Mouse (Mus musculus): ENCODE measurements at regions not wholly inside any gene's neighbourhood (a gene's known extent, or its start where the extent isn't known, plus 50 kb on each side); places are given as distances from the start of the nearest gene placed in this dataset.

GRCm38 (mm10) chr8:113916649-113917048 is 68.1 kb upstream of the Adamts18 start:
- Histone ChIP-seq H3K9me3 (ENCODE audit: low read length) (no peaks in the 10 kb centered on the region), H3K27me3 (ENCODE audit: insufficient read depth, low read length) (no peaks in the 10 kb centered on the region), H3K27ac (ENCODE audit: low read depth) (no peak overlapping the region), H3K9ac (replicated peaks) (no peak overlapping the region), H3K4me2 (ENCODE audit: low read depth, low read length) (no peak overlapping the region), H3K4me3 (ENCODE audit: low read depth, low read length) (no peak overlapping the region), H3K36me3 (replicated peaks; ENCODE audit: insufficient read depth, low read length) (no peaks in the 10 kb centered on the region), H3K4me1 (ENCODE audit: insufficient read depth) (no peaks in the 10 kb centered on the region)
- DNase-seq (no peak), ATAC-seq (no peak)
- WGBS (ENCODE audit: insufficient replicate concordance), result 70% methylated on average over 3 of the region's 3 CpGs
- TF ChIP-seq EP300 (IDR thresholded peaks at IDR 0.05; ENCODE audit: low read depth) (no peak), CTCF (IDR thresholded peaks at IDR 0.05; ENCODE audit: low read depth) (no peak)

DNA sequence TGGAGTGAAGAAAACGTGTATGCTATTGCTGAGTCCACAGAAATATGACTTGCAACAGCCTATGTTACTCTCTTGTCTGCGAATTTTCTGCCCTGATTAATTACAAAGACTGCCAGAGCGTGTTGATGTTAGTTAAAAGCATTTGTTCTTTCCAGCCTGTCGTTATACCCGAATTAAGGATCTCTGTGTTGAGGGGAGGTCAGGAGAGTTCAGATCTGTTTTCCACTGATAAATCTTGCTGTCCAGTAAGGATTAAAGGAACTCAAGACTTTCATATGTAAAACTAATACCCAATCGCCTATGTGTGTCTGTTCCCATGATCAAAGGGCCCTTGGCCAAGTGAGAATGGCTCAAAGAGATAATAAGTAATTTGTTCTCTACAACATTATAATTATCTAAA is 68.7 kb upstream of the Adamts18 start:
- no peaks in the 10 kb centered on the region for H3K4me1 ChIP-seq (ENCODE audit: insufficient read depth)
- no peaks in the 10 kb centered on the region for H3K27me3 ChIP-seq (ENCODE audit: insufficient read depth, low read length)
- no peak overlapping the region for H3K27ac ChIP-seq (ENCODE audit: low read depth)
- no peak for ATAC-seq
- H3K9ac ChIP-seq (replicated peaks), result no peak overlapping the region
- TF ChIP-seq CTCF (IDR thresholded peaks at IDR 0.05; ENCODE audit: low read depth) (no peak), EP300 (IDR thresholded peaks at IDR 0.05; ENCODE audit: low read depth) (no peak)
- no peak overlapping the region for H3K4me2 ChIP-seq (ENCODE audit: low read depth, low read length)
- no peaks in the 10 kb centered on the region for H3K9me3 ChIP-seq (ENCODE audit: low read length)
- 47% methylated on average over 6 of the region's 6 CpGs for WGBS (ENCODE audit: insufficient replicate concordance)
- DNase-seq, result no peak
- no peak overlapping the region for H3K4me3 ChIP-seq (ENCODE audit: low read depth, low read length)
- H3K36me3 ChIP-seq (replicated peaks; ENCODE audit: insufficient read depth, low read length), result no peaks in the 10 kb centered on the region

DNA sequence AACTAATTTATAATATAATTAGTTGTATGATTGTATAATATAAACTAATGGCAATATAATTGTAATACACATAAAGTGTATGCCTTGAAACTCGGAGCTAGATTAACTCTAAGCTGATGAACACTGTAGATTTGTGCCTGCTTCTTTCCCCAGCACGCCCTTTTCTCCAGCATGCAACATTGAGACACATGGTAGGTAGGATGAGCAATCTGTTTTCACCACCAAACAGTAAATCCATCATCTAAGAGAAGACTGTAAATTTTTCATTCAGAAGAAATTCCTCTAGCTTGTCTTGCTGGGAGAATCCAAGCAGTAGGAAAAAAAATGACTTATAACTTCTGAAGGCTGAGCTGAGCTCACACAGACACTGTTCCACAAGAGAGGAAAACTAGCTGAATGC is 71.8 kb upstream of the Adamts18 start:
- ATAC-seq (no peak), DNase-seq (no peak)
- Histone ChIP-seq H3K27me3 (ENCODE audit: insufficient read depth, low read length) (no peaks in the 10 kb centered on the region), H3K4me2 (ENCODE audit: low read depth, low read length) (no peak overlapping the region), H3K4me3 (ENCODE audit: low read depth, low read length) (no peak overlapping the region), H3K9me3 (ENCODE audit: low read length) (no peaks in the 10 kb centered on the region), H3K36me3 (replicated peaks; ENCODE audit: insufficient read depth, low read length) (no peaks in the 10 kb centered on the region), H3K9ac (replicated peaks) (no peak overlapping the region), H3K4me1 (ENCODE audit: insufficient read depth) (no peaks in the 10 kb centered on the region), H3K27ac (ENCODE audit: low read depth) (no peak overlapping the region)
- TF ChIP-seq EP300 (IDR thresholded peaks at IDR 0.05; ENCODE audit: low read depth) (no peak), CTCF (IDR thresholded peaks at IDR 0.05; ENCODE audit: low read depth) (no peak)
- WGBS (ENCODE audit: insufficient replicate concordance), result 61% methylated on average over 2 of the region's 2 CpGs

DNA sequence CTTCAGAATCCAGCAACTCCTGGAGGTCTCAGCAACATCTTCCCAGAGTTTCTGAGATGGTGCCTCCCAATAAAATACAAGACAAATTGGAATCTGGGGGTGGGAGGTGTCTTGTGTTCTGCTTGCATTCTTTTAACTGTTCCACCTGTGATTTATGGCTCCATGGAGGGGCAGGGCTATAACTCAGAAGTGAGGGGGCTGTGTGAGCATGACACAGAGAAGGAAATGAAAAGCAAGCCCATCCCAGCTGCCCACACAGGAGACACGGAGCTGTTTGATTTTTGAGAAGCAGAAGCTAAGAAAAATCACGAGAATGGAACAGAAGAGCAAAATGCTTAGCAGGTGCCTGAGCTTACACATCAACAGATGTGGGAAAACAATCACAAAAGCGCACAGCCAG is 74.8 kb upstream of the Adamts18 start:
- H3K36me3 ChIP-seq (replicated peaks; ENCODE audit: insufficient read depth, low read length), result no peaks in the 10 kb centered on the region
- H3K9me3 ChIP-seq (ENCODE audit: low read length), result no peaks in the 10 kb centered on the region
- no peak overlapping the region for H3K27ac ChIP-seq (ENCODE audit: low read depth)
- H3K27me3 ChIP-seq (ENCODE audit: insufficient read depth, low read length), result no peaks in the 10 kb centered on the region
- H3K4me1 ChIP-seq (ENCODE audit: insufficient read depth), result no peaks in the 10 kb centered on the region
- DNase-seq, result no peak
- 45% methylated on average over 3 of the region's 3 CpGs for WGBS (ENCODE audit: insufficient replicate concordance)
- no peak for ATAC-seq
- no peak overlapping the region for H3K4me3 ChIP-seq (ENCODE audit: low read depth, low read length)
- no peak overlapping the region for H3K9ac ChIP-seq (replicated peaks)
- no peak overlapping the region for H3K4me2 ChIP-seq (ENCODE audit: low read depth, low read length)
- TF ChIP-seq CTCF (IDR thresholded peaks at IDR 0.05; ENCODE audit: low read depth) (no peak), EP300 (IDR thresholded peaks at IDR 0.05; ENCODE audit: low read depth) (no peak)

GRCm38 (mm10) chr8:113953721-113954120 is 105.2 kb upstream of the Adamts18 start:
- WGBS (ENCODE audit: insufficient replicate concordance), result 74% methylated on average over 3 of the region's 3 CpGs
- DNase-seq (no peak), ATAC-seq (no peak)
- H3K9me3 ChIP-seq (ENCODE audit: low read length), result no peaks in the 10 kb centered on the region
- no peak overlapping the region for H3K9ac ChIP-seq (replicated peaks)
- no peak overlapping the region for H3K4me3 ChIP-seq (ENCODE audit: low read depth, low read length)
- no peaks in the 10 kb centered on the region for H3K36me3 ChIP-seq (replicated peaks; ENCODE audit: insufficient read depth, low read length)
- no peaks in the 10 kb centered on the region for H3K27me3 ChIP-seq (ENCODE audit: insufficient read depth, low read length)
- H3K4me2 ChIP-seq (ENCODE audit: low read depth, low read length), result no peak overlapping the region
- no peaks in the 10 kb centered on the region for H3K4me1 ChIP-seq (ENCODE audit: insufficient read depth)
- TF ChIP-seq CTCF (IDR thresholded peaks at IDR 0.05; ENCODE audit: low read depth), result no peak
- TF ChIP-seq EP300 (IDR thresholded peaks at IDR 0.05; ENCODE audit: low read depth), result no peak
- H3K27ac ChIP-seq (ENCODE audit: low read depth), result no peak overlapping the region

GRCm38 (mm10) chr8:113956439-113957043 is 108.0 kb upstream of the Adamts18 start:
- Histone ChIP-seq H3K9me3 (ENCODE audit: low read length) (no peaks in the 10 kb centered on the region), H3K27ac (ENCODE audit: low read depth) (no peak overlapping the region), H3K36me3 (replicated peaks; ENCODE audit: insufficient read depth, low read length) (no peaks in the 10 kb centered on the region), H3K9ac (replicated peaks) (no peak overlapping the region), H3K27me3 (ENCODE audit: insufficient read depth, low read length) (no peaks in the 10 kb centered on the region), H3K4me3 (ENCODE audit: low read depth, low read length) (no peak overlapping the region), H3K4me1 (ENCODE audit: insufficient read depth) (no peaks in the 10 kb centered on the region), H3K4me2 (ENCODE audit: low read depth, low read length) (no peak overlapping the region)
- no peak for DNase-seq
- WGBS (ENCODE audit: insufficient replicate concordance), result 74% methylated on average over 14 of the region's 14 CpGs
- TF ChIP-seq CTCF (IDR thresholded peaks at IDR 0.05; ENCODE audit: low read depth), result no peak
- TF ChIP-seq EP300 (IDR thresholded peaks at IDR 0.05; ENCODE audit: low read depth), result no peak
- no peak for ATAC-seq

DNA sequence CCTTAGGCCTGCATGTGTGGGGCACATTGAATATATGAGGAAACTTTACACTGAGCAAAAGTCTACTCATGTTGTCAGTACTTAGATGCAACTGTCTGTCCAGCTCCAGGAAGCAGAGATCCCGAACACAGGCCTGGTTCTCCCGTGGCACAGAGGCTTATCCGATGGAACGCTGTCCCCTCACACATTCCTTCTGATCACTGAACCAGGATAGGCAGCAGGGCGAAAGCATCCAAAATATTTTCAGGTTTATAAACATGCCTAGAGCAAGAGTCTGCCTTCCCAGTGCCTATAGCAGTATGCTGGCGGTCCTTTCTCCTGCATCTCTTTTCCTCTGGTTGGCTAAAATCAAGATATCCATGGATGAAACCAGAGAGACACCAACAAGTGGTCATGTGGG is 109.3 kb upstream of the Adamts18 start:
- TF ChIP-seq CTCF (IDR thresholded peaks at IDR 0.05; ENCODE audit: low read depth) (no peak), EP300 (IDR thresholded peaks at IDR 0.05; ENCODE audit: low read depth) (no peak)

More for the DNA sequence above, 109.3 kb upstream of the Adamts18 start:
- Histone ChIP-seq H3K4me2 (ENCODE audit: low read depth, low read length) (no peak overlapping the region), H3K4me3 (ENCODE audit: low read depth, low read length) (no peak overlapping the region), H3K36me3 (replicated peaks; ENCODE audit: insufficient read depth, low read length) (no peaks in the 10 kb centered on the region), H3K27me3 (ENCODE audit: insufficient read depth, low read length) (no peaks in the 10 kb centered on the region), H3K9ac (replicated peaks) (no peak overlapping the region), H3K9me3 (ENCODE audit: low read length) (no peaks in the 10 kb centered on the region), H3K27ac (ENCODE audit: low read depth) (no peak overlapping the region), H3K4me1 (ENCODE audit: insufficient read depth) (no peaks in the 10 kb centered on the region)
- ATAC-seq, result no peak
- WGBS (ENCODE audit: insufficient replicate concordance), result 66% methylated on average over 6 of the region's 6 CpGs
- no peak for DNase-seq
